Mouse (Mus musculus): ENCODE measurements at regions not wholly inside any gene's neighbourhood (a gene's known extent, or its start where the extent isn't known, plus 50 kb on each side); places are given as distances from the start of the nearest gene placed in this dataset.

GRCm38 (mm10) chr9:14024701-14025100, 197.2 kb downstream of the Fam76b start:
- Histone ChIP-seq H3K9ac (no peak overlapping the region), H3K27ac (no peak overlapping the region), H3K9me3 (no peaks in the 10 kb centered on the region), H3K4me1 (peaks cover 5% of the 10 kb centered on the region; the same call in 1 of the 2 replicates), H3K4me2 (no peak overlapping the region), H3K27me3 (no peaks in the 10 kb centered on the region), H3K4me3 (no peak overlapping the region), H3K36me3 (no peaks in the 10 kb centered on the region)
- WGBS: 70% methylated on average over 3 of the region's 3 CpGs
- ATAC-seq (ENCODE audit: insufficient number of reproducible peaks, insufficient read depth, low FRiP score, low TSS enrichment, low read depth): no peak

DNA sequence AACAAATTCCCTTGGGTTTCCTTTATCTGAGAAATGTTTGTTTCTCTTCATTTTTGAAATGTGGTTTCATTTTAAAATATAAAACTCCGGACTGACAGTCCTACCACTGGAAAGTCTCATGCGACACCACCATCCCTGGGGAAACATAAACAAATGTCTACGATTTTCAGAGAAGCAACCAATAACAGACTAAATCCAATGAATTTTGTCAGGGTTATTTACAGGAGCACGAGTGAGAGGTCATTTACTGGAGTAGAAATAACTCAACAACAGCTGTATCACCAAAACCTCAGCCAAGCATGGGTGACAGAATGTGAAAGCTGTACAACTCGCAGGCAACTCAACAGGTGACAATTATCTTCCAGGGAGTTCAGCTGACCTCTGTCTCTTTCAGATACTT, 200.5 kb downstream of the Fam76b start:
- no peak overlapping the region for H3K4me2 ChIP-seq
- 44% methylated on average over 5 of the region's 5 CpGs for WGBS
- ATAC-seq (ENCODE audit: insufficient number of reproducible peaks, insufficient read depth, low FRiP score, low TSS enrichment, low read depth): no peak
- peaks cover 9% of the 10 kb centered on the region; the same call in 1 of the 2 replicates for H3K4me1 ChIP-seq
- no peaks in the 10 kb centered on the region for H3K9me3 ChIP-seq
- H3K4me3 ChIP-seq: no peak overlapping the region
- no peaks in the 10 kb centered on the region for H3K27me3 ChIP-seq
- no peaks in the 10 kb centered on the region for H3K36me3 ChIP-seq
- no peak overlapping the region for H3K27ac ChIP-seq
- H3K9ac ChIP-seq: no peak overlapping the region

DNA sequence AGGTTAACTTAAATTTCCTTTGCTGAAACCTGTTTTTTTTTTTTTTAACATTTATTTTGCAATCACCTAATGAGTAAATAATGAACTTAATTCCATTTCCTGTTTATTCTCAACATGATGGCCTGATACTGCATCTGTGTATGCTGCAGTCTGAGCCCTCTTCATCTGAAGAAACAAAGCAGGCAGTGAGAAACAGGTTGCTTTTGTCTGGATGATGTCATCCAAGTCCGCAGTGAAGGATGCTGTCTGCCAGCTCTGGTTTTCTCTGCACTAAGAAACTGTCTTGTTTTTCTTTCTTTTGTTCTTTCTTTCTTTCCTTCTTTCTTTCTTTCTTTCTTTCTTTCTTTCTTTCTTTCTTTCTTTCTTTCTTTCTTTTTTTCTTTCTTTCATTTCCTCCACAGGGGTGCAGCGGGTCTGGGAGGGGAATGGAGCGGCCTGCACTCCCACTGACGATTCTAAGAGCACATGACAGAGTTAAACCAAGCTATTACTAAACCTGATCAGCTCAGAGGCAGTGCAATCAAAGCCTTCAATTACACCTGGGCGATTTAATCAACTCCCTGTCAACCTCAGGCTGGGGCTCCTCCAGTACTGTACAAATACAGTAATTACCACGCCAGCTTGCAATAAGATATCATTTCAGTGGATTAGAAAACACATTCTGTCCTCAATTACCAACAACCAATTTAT, 204.0 kb downstream of the Fam76b start:
- 45% methylated on average over 6 of the region's 6 CpGs for WGBS
- Histone ChIP-seq H3K9ac (no peak overlapping the region), H3K4me2 (no peak overlapping the region), H3K9me3 (no peaks in the 10 kb centered on the region), H3K27me3 (no peaks in the 10 kb centered on the region), H3K4me1 (peaks cover 4% of the 10 kb centered on the region; the same call in 1 of the 2 replicates), H3K36me3 (no peaks in the 10 kb centered on the region), H3K4me3 (no peak overlapping the region), H3K27ac (no peak overlapping the region)
- ATAC-seq (ENCODE audit: insufficient number of reproducible peaks, insufficient read depth, low FRiP score, low TSS enrichment, low read depth): no peak

DNA sequence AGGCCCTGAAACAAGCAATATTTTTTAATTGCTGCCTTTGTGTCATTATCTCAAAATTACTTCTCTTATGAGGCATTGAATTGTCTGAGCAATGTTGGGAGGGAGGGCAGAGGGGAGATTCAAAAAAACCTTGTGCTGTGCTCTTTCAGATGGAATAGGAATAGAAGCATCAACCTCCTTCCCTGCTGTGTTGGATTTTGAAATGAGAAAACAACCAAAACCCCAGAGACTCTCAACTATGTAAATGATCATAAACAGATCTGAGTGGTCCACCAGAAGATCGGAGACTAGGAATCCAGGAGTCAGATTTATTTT, 204.5 kb downstream of the Fam76b start:
- H3K27ac ChIP-seq: no peak overlapping the region
- 46% methylated on average over 1 of the region's 1 CpGs for WGBS
- no peak overlapping the region for H3K9ac ChIP-seq
- no peak for ATAC-seq (ENCODE audit: insufficient number of reproducible peaks, insufficient read depth, low FRiP score, low TSS enrichment, low read depth)
- no peak overlapping the region for H3K4me2 ChIP-seq
- no peaks in the 10 kb centered on the region for H3K9me3 ChIP-seq
- H3K4me3 ChIP-seq: no peak overlapping the region
- H3K36me3 ChIP-seq: no peaks in the 10 kb centered on the region
- peaks cover 4% of the 10 kb centered on the region; the same call in 1 of the 2 replicates for H3K4me1 ChIP-seq
- H3K27me3 ChIP-seq: no peaks in the 10 kb centered on the region

DNA sequence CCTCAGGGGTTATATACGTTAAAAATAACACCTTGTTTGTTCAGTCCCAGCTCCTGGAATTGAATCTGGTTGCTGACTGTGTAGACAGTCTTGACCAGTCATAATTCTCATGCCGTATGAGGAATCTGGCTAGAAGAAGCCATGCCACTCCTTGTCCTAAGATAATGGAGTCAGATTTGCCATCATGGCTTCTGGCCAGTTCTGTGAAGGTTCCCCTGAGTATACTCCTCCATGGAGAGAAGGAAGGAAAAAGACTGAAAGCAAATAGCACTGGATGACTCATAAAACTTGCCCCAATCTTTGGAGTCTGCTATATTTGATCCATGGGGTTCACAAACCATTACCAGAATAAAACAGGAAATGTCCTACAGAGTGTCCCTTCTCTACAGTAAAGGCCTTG, 208.0 kb downstream of the Fam76b start:
- no peak overlapping the region for H3K27ac ChIP-seq
- WGBS: 85% methylated on average over 2 of the region's 2 CpGs
- no peak overlapping the region for H3K9ac ChIP-seq
- H3K9me3 ChIP-seq: no peaks in the 10 kb centered on the region
- ATAC-seq (ENCODE audit: insufficient number of reproducible peaks, insufficient read depth, low FRiP score, low TSS enrichment, low read depth): no peak
- H3K36me3 ChIP-seq: no peaks in the 10 kb centered on the region
- no peak overlapping the region for H3K4me2 ChIP-seq
- H3K4me1 ChIP-seq: peaks cover 4% of the 10 kb centered on the region; the same call in 1 of the 2 replicates
- no peak overlapping the region for H3K4me3 ChIP-seq
- no peaks in the 10 kb centered on the region for H3K27me3 ChIP-seq

DNA sequence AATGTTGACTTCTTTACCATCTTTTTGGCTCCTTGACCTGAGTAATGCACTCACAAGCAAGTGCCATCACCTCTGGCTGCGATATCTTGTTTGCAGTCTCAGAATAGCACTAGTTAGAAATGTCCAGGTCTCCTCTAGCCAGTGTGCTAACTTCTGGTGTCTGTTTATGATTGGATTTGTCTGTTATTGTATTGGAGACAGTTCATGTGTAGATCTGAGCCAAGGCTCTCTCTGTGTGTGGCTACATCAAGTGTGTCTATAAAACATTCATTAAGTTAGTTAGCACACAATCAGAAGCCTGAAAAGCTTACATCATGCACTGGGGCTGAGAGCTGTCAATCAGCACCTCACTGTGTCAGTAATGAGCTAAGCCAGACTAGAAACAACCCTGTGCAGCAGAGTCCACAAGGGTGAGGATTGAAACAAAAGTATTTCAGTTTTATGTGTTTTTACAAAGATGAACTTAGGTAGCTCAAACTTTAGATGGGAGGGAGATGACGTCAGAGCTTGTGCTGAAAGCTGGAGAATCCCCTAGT, 214.5 kb downstream of the Fam76b start:
- no peak for ATAC-seq (ENCODE audit: insufficient number of reproducible peaks, insufficient read depth, low FRiP score, low TSS enrichment, low read depth)
- Histone ChIP-seq H3K4me2 (no peak overlapping the region), H3K27me3 (no peaks in the 10 kb centered on the region), H3K4me1 (no peaks in the 10 kb centered on the region; the same call in 1 of the 2 replicates), H3K9me3 (no peaks in the 10 kb centered on the region), H3K9ac (no peak overlapping the region), H3K36me3 (no peaks in the 10 kb centered on the region), H3K4me3 (no peak overlapping the region), H3K27ac (no peak overlapping the region)
- 66% methylated on average over 2 of the region's 2 CpGs for WGBS

DNA sequence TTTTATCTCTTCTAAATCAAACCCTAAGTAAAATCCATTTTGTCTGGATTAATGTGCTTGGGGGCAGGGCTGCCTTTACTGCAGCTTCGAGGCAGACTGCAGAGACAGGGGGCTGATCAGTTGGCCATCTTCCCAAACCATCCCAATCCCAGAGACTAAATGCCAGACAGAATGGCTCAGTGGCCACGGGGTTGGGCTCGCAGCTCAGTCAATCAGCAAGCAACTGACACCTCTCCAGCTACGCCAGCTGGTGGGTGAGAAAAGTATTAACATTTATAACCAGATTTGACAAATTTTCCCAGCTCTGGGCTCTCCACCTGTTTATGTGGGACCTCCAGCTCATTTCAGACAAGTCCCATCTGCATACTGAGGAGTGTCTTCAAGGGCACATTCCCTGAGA, 220.7 kb downstream of the Fam76b start:
- ATAC-seq (ENCODE audit: insufficient number of reproducible peaks, insufficient read depth, low FRiP score, low TSS enrichment, low read depth): no peak
- H3K27me3 ChIP-seq: no peaks in the 10 kb centered on the region
- H3K4me2 ChIP-seq: no peak overlapping the region
- H3K9ac ChIP-seq: no peak overlapping the region
- H3K4me3 ChIP-seq: no peak overlapping the region
- 62% methylated on average over 4 of the region's 4 CpGs for WGBS
- no peak overlapping the region for H3K27ac ChIP-seq
- H3K4me1 ChIP-seq: 0 out of 2 replicates have a peak, but pooled peaks cover 2% of the 10 kb centered on the region
- no peaks in the 10 kb centered on the region for H3K9me3 ChIP-seq
- H3K36me3 ChIP-seq: no peaks in the 10 kb centered on the region

DNA sequence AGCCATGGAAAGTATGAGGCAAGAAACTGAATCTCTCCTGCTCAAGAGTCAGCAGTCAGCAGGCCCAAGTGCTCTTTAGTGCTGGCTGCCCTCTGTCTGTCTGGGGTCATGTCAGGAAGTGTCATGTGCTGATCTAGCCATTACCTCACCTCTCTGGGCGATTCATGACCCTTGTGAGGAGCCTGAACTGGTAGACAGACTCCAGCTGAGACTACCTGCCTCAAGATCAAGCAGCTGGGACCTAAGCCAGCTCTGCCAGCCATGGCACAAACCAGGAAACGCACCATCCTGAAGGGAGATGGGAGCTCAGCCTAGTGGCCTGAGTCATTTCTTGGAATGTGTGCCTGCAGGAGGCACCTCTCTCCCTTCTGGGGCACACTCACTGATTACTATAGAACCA, 221.2 kb upstream of the Sesn3 start:
- Histone ChIP-seq H3K27ac (no peak overlapping the region), H3K4me1 (peaks cover 24% of the 10 kb centered on the region), H3K4me2 (no peak overlapping the region), H3K4me3 (no peak overlapping the region), H3K9me3 (no peaks in the 10 kb centered on the region), H3K27me3 (no peaks in the 10 kb centered on the region), H3K36me3 (no peaks in the 10 kb centered on the region), H3K9ac (no peak overlapping the region)
- WGBS: 40% methylated on average over 2 of the region's 2 CpGs
- no peak for ATAC-seq (ENCODE audit: insufficient number of reproducible peaks, insufficient read depth, low FRiP score, low TSS enrichment, low read depth)

GRCm38 (mm10) chr9:14056410-14057172, 218.3 kb upstream of the Sesn3 start:
- 80% methylated on average over 10 of the region's 10 CpGs for WGBS
- Histone ChIP-seq H3K27me3 (no peaks in the 10 kb centered on the region), H3K9ac (no peak overlapping the region), H3K4me3 (no peak overlapping the region), H3K4me2 (no peak overlapping the region), H3K36me3 (no peaks in the 10 kb centered on the region), H3K9me3 (no peaks in the 10 kb centered on the region), H3K4me1 (peaks cover 35% of the 10 kb centered on the region), H3K27ac (no peak overlapping the region)
- no peak for ATAC-seq (ENCODE audit: insufficient number of reproducible peaks, insufficient read depth, low FRiP score, low TSS enrichment, low read depth)

DNA sequence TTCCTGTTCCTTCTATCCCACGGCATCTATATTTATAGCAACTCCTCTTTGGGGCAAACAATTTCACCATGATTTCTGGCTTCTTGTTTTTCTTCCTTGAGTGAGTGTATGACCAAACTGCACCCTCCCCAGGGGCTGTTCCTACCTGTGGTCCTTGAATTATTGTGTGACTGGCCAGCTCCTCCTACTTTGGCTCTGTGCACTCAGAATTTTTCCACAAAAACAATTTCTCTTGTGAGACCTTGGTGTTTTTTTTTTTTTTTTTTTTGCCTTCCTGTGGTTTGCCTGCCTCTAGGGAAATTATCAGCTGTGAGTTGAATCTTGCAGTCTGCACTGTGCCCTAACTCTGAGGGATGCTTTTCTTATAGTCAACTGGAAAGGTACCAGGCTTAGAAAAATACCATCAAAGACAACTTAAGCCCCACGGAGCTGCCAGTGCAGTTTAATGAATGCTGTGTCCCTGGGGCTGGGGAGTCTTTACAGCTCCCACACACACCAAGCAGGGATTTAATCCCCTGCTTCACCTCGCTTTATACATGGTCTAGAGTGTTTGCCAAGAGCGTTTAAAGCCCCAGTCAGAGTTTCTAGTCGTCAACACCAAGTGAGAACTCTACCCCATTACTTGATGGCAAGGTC, 216.2 kb upstream of the Sesn3 start:
- Histone ChIP-seq H3K27ac (peak overlapping the region; percentile 78), H3K27me3 (no peaks in the 10 kb centered on the region), H3K4me2 (peak overlapping the region; percentile 19; the same call in 1 of the 2 replicates), H3K4me1 (peaks cover 39% of the 10 kb centered on the region), H3K36me3 (no peaks in the 10 kb centered on the region), H3K4me3 (no peak overlapping the region), H3K9ac (no peak overlapping the region), H3K9me3 (no peaks in the 10 kb centered on the region)
- ATAC-seq (ENCODE audit: insufficient number of reproducible peaks, insufficient read depth, low FRiP score, low TSS enrichment, low read depth): no peak
- 15% methylated on average over 5 of the region's 5 CpGs for WGBS

DNA sequence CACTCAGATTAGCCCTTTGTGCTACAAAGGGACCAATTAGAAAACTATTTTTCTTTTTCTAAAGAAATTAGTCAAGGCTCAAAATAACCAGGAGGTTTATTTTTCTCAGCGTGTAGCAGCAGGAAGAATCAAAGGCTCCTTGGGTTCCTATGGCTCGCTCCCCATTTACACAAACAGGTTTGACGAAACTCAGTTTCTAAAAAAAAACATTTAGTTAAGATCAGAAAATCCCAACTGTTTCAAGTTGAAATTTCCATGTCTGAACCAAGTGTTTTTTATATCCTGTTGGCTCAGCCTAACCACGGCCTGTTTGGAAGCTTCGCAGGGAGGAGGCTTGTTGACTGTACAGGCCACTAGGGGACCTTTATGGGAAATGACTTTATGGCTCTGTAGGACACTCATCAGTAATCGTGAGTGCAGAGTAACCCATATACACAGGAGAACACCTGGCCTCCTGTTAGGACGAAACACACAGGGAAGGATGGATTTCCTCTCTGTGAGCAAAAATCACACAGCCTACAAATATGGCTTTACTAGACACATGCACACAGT, 215.6 kb upstream of the Sesn3 start:
- Histone ChIP-seq H3K36me3 (no peaks in the 10 kb centered on the region), H3K27ac (peak overlapping the region; percentile 78), H3K9ac (no peak overlapping the region), H3K4me1 (peaks cover 36% of the 10 kb centered on the region), H3K9me3 (no peaks in the 10 kb centered on the region), H3K4me2 (0 out of 2 replicates have a peak overlapping the region, but pooled peaks have one; percentile 19), H3K4me3 (no peak overlapping the region), H3K27me3 (no peaks in the 10 kb centered on the region)
- ATAC-seq (ENCODE audit: insufficient number of reproducible peaks, insufficient read depth, low FRiP score, low TSS enrichment, low read depth): no peak
- WGBS: 23% methylated on average over 7 of the region's 7 CpGs
